Mouse (Mus musculus) small intestine, adult 2 months (tissue): ENCODE results near the gene Rtl6.

Experiments
- CTCF ChIP-seq: fragments of 200-500 bp; IDR thresholded peaks from 2 replicates; pipeline ENCODE4 v1.5.1; 2012; ENCODE audit warnings: low read depth, mild to moderate bottlenecking, control low read depth, inconsistent platforms, low read length, moderate library complexity, mixed read lengths; ENCODE audit not compliant: insufficient replicate concordance, insufficient read length; ENCODE audit errors: extremely low read depth
- POLR2A ChIP-seq: fragments of 200-500 bp; IDR thresholded peaks from 2 replicates; pipeline ENCODE4 v1.6.1; 2012; ENCODE audit warnings: low read depth, mild to moderate bottlenecking, control low read depth, inconsistent platforms, low read length, moderate library complexity

GRCm38 (mm10) chr15:84603267-84603963, 45.8 kb upstream of the Rtl6 start:
- no peak for TF ChIP-seq CTCF
- TF ChIP-seq POLR2A, result no peak
